Comparison of ENCODE assay signal across 8 mouse cellular contexts in the genomic region with DNA sequence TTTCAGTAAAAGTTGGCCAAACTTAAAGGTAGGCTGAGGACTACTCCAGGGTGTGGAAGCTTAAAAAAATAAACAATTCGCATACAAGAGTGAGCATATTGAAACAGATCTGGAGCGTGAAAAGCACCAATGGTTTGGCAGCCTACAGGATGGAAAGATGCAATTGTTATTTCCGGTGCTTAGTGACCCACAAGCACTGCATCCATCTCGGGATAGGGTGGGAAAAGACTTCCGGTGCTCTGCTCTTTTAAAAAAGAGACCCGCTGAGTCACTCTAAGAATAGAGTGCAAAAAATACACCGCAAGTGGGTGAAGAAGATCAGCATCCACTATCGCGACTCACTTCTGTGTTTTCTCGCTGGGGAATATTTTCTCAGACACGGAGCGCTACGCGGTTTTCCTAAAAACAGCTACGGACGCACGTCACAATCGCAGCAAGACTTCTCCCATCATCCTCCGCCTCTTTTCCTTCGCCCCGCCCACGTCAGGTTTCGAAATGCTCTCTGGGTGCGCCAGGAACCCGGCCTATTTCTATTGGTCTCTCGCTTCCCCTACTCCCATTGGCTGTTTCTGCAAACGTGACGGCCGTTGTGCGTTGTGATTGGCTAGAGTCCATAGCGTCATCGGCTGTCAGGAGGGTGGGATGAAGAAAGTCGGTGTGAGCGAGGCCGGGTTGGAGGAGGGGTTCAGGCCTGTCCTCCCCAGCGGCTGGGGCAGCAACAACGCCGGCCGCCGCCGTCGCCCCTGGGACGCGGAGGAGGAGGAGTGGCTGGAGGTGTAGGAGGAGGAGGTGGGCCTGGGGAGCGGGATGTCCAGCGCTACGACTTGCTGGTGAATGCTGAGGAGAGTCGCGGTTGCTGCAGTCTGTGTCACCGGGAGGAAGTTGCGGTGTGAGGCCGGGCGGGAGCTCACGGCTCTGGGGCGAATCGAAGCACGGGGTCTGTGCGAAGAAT. TPM values are rescaled to one million over a fixed set of nuclear protein-coding genes. Genes with fewer than 3 reads are reported as not detected.
DNase-seq lines count a peak whose midpoint lies in the region; ATAC-seq lines count a peak whose summit lies in the region.

A gene (plus strand): TSS at position 657 of the 952 bp plus-strand sequence.

- H3K4me2 ChIP-seq in hindbrain, embryonic 11.5 days (replicated peaks; ENCODE audit: low read depth, low read length) = peak within 1 kb of the TSS; percentile 50

- no peaks in the 10 kb centered on the region for H3K9me3 ChIP-seq in hindbrain, embryonic 11.5 days (ENCODE audit: control insufficient read depth, low read length)

- peak within 1 kb of the TSS; percentile 76 for H3K9ac ChIP-seq in hindbrain, embryonic 11.5 days (ENCODE audit: low read depth, low read length)

- peak within 1 kb of the TSS; percentile 82 for H3K27ac ChIP-seq in hindbrain, embryonic 11.5 days (ENCODE audit: low read depth, low read length)

- no peaks in the 10 kb centered on the region for H3K27me3 ChIP-seq in hindbrain, embryonic 11.5 days (ENCODE audit: control insufficient read depth, insufficient read depth, low read length)

- H3K36me3 ChIP-seq in hindbrain, embryonic 11.5 days (ENCODE audit: control insufficient read depth, insufficient read depth, low read length) = no peaks in the 10 kb centered on the region

- H3K4me1 ChIP-seq in hindbrain, embryonic 11.5 days (replicated peaks; ENCODE audit: control insufficient read depth, insufficient read depth, low read length) = no peaks in the 10 kb centered on the region

- peak; percentile 100 for DNase-seq in Muller cell, postnatal 12 days (ENCODE audit: inconsistent ontology term)
- DNase-seq in cerebellum, adult 9-11 months = peak; percentile 100
- DNase-seq in frontal cortex, adult 2 months (ENCODE audit: extremely low spot score in 1 of 2, low spot score in 1 of 2) = peak; percentile 99 to 100
- peak; percentile 98 for DNase-seq in hindbrain, embryonic 11.5 days (ENCODE audit: low spot score)
- peak; percentile 99 for DNase-seq in layer of hippocampus, postnatal 10 days (ENCODE audit: low spot score in 2 of 2)
- DNase-seq in lung, postnatal 10 days = peak; percentile 100
- peak; percentile 96 for DNase-seq in ovary, postnatal 36 days (ENCODE audit: low spot score)
- DNase-seq in thymus, postnatal 25 days = peak; percentile 99

- under 1% methylated on average over 58 of the region's 58 CpGs for WGBS in hindbrain, embryonic 11.5 days

- peak; percentile 100 for ATAC-seq in hindbrain, embryonic 11.5 days (ENCODE audit: low FRiP score)

- peak within 1 kb of the TSS; percentile 70 for H3K4me3 ChIP-seq in hindbrain, embryonic 11.5 days (ENCODE audit: low read depth, low read length)

RNA-seq across cellular contexts. Expression of the gene that starts here (rescaled TPM):
- 122 and 151 TPM in 2 replicates for polyA plus RNA-seq in frontal cortex, adult 2 months (2012; rRNA removed)
- polyA plus RNA-seq in hindbrain, embryonic 11.5 days (2014; fragmentation: Nextera tagmentation; extraction: Ambion mirVana) = 74.4 and 82.5 TPM in 2 replicates
- total RNA-seq in layer of hippocampus, postnatal 10 days (2021) = 100 to 1,000 TPM; 137 to 141 TPM

Comparison
In these comparisons a context has a peak if more than half of its experiments do, and no peak if none do; other contexts are left out.
1. Peak in every context shown above with its lines: DNase-seq, ATAC-seq, H3K4me3 ChIP-seq and H3K27ac ChIP-seq.